9 mouse cellular contexts compared by ENCODE assay signal in genomic region chr6:84912434-84912833, GRCm38 (mm10).
DNase-seq lines count a peak whose midpoint lies in the region; ATAC-seq and TF ChIP-seq lines count a peak whose summit lies in the region.
"Had no signal": no experiment of that assay in that cellular context is flagged by ENCODE, and none has a peak within 500 bp of the region (broad histone marks: within the 10 kb centered on the region; RNA-seq: fewer than 3 reads in every experiment).

No protein-coding gene starts in this region.

- no peak overlapping the region for H3K9ac ChIP-seq in heart, postnatal 0 days (replicated peaks; ENCODE audit: low read depth, low read length)
- no peak overlapping the region for H3K9ac ChIP-seq in heart, embryonic 11.5 days (ENCODE audit: low read depth, low read length)
- H3K9ac ChIP-seq in neural tube, embryonic 11.5 days (ENCODE audit: low read length) = no peak overlapping the region
- H3K9ac ChIP-seq in neural tube, embryonic 15.5 days (replicated peaks) = no peak overlapping the region
- no peak overlapping the region for H3K9ac ChIP-seq in liver, postnatal 0 days (replicated peaks)
- H3K9ac ChIP-seq: neural tube, embryonic 13.5 days had no signal

- ATAC-seq in heart, postnatal 0 days (ENCODE audit: insufficient read depth, low read depth) = no peak
- no peak for ATAC-seq in heart, embryonic 11.5 days (replicated peaks; ENCODE audit: insufficient number of reproducible peaks, low FRiP score, low TSS enrichment)
- ATAC-seq in neural tube, embryonic 11.5 days (ENCODE audit: insufficient read depth, low FRiP score, low TSS enrichment) = no peak
- no peak for ATAC-seq in neural tube, embryonic 15.5 days (ENCODE audit: low FRiP score)
- ATAC-seq in liver, postnatal 0 days = no peak
- ATAC-seq in erythroblast, adult 5-6 weeks (replicated peaks; ENCODE audit: low FRiP score, poor library complexity, severe bottlenecking) = no peak

- no peaks in the 10 kb centered on the region for H3K27me3 ChIP-seq in heart, postnatal 0 days (ENCODE audit: control insufficient read depth, insufficient read depth, low read length)
- no peaks in the 10 kb centered on the region for H3K27me3 ChIP-seq in heart, embryonic 11.5 days (ENCODE audit: control insufficient read depth, insufficient read depth, low read length)
- no peaks in the 10 kb centered on the region for H3K27me3 ChIP-seq in neural tube, embryonic 11.5 days (ENCODE audit: control insufficient read depth, insufficient read depth, low read length)
- H3K27me3 ChIP-seq in neural tube, embryonic 15.5 days (replicated peaks) = no peaks in the 10 kb centered on the region
- no peaks in the 10 kb centered on the region for H3K27me3 ChIP-seq in liver, postnatal 0 days (ENCODE audit: insufficient read depth, low read length)
- H3K27me3 ChIP-seq: neural tube, embryonic 13.5 days had no signal

- no peaks in the 10 kb centered on the region for H3K36me3 ChIP-seq in heart, postnatal 0 days (replicated peaks; ENCODE audit: control insufficient read depth, insufficient read depth, low read length)
- H3K36me3 ChIP-seq in heart, embryonic 11.5 days (ENCODE audit: control insufficient read depth, insufficient read depth, low read length) = no peaks in the 10 kb centered on the region
- H3K36me3 ChIP-seq in neural tube, embryonic 11.5 days (ENCODE audit: control insufficient read depth, insufficient read depth, low read length) = no peaks in the 10 kb centered on the region
- no peaks in the 10 kb centered on the region for H3K36me3 ChIP-seq in neural tube, embryonic 15.5 days
- no peaks in the 10 kb centered on the region for H3K36me3 ChIP-seq in liver, postnatal 0 days (replicated peaks; ENCODE audit: insufficient read depth, low read length)
- H3K36me3 ChIP-seq: neural tube, embryonic 13.5 days had no signal

- DNase-seq in heart, postnatal 0 days (ENCODE audit: low spot score) = peak; percentile 59
- peak; percentile 14 for DNase-seq in neural tube, embryonic 11.5 days (ENCODE audit: low spot score)
- peak; percentile 44 for DNase-seq in c-Kit-positive CD71-positive TER-119-negative erythroid progenitor cells, embryonic 14.5 days (ENCODE audit: low read depth)
- DNase-seq in liver, postnatal 0 days = no peak
- no peak for DNase-seq in gastrocnemius, postnatal 4 days (ENCODE audit: low spot score in 2 of 2)

- no peaks in the 10 kb centered on the region for H3K4me1 ChIP-seq in heart, postnatal 0 days (ENCODE audit: control insufficient read depth, insufficient read depth)
- no peaks in the 10 kb centered on the region for H3K4me1 ChIP-seq in heart, embryonic 11.5 days (ENCODE audit: control insufficient read depth, insufficient read depth, low read length)
- H3K4me1 ChIP-seq in neural tube, embryonic 11.5 days (ENCODE audit: control insufficient read depth, insufficient read depth, low read length) = no peaks in the 10 kb centered on the region
- no peaks in the 10 kb centered on the region for H3K4me1 ChIP-seq in neural tube, embryonic 15.5 days
- H3K4me1 ChIP-seq in liver, postnatal 0 days (ENCODE audit: insufficient read depth) = no peaks in the 10 kb centered on the region
- H3K4me1 ChIP-seq: neural tube, embryonic 13.5 days had no signal

- TF ChIP-seq CTCF in heart, postnatal 0 days (IDR thresholded peaks at IDR 0.05; ENCODE audit: low read depth) = peak; percentile 75
- TF ChIP-seq CTCF in liver, postnatal 0 days (IDR thresholded peaks at IDR 0.05; ENCODE audit: low read depth) = peak; percentile 72

- no peak for TF ChIP-seq EP300 in heart, postnatal 0 days (IDR thresholded peaks at IDR 0.05; ENCODE audit: low read depth)
- no peak for TF ChIP-seq EP300 in liver, postnatal 0 days (IDR thresholded peaks at IDR 0.05; ENCODE audit: low read depth)

- no peak overlapping the region for H3K27ac ChIP-seq in heart, postnatal 0 days (ENCODE audit: low read depth)
- no peak overlapping the region for H3K27ac ChIP-seq in heart, embryonic 11.5 days (ENCODE audit: low read depth, low read length)
- H3K27ac ChIP-seq in neural tube, embryonic 11.5 days (ENCODE audit: low read depth, low read length) = no peak overlapping the region
- no peak overlapping the region for H3K27ac ChIP-seq in neural tube, embryonic 15.5 days (replicated peaks)
- no peak overlapping the region for H3K27ac ChIP-seq in liver, postnatal 0 days (ENCODE audit: low read depth)
- H3K27ac ChIP-seq: neural tube, embryonic 13.5 days had no signal

- H3K9me3 ChIP-seq in heart, postnatal 0 days (replicated peaks; ENCODE audit: control insufficient read depth, low read length) = no peaks in the 10 kb centered on the region
- no peaks in the 10 kb centered on the region for H3K9me3 ChIP-seq in heart, embryonic 11.5 days (replicated peaks; ENCODE audit: control insufficient read depth, low read length)
- no peaks in the 10 kb centered on the region for H3K9me3 ChIP-seq in neural tube, embryonic 11.5 days (ENCODE audit: control insufficient read depth, low read length)
- no peaks in the 10 kb centered on the region for H3K9me3 ChIP-seq in neural tube, embryonic 15.5 days (replicated peaks)
- H3K9me3 ChIP-seq in liver, postnatal 0 days (ENCODE audit: low read length) = no peaks in the 10 kb centered on the region
- H3K9me3 ChIP-seq: neural tube, embryonic 13.5 days had no signal

- no peak overlapping the region for H3K4me3 ChIP-seq in heart, postnatal 0 days (ENCODE audit: low read depth, low read length)
- H3K4me3 ChIP-seq in heart, embryonic 11.5 days (ENCODE audit: low read depth, low read length) = no peak overlapping the region
- H3K4me3 ChIP-seq in neural tube, embryonic 11.5 days (ENCODE audit: low read depth, low read length) = no peak overlapping the region
- H3K4me3 ChIP-seq in neural tube, embryonic 15.5 days (replicated peaks) = no peak overlapping the region
- H3K4me3 ChIP-seq in liver, postnatal 0 days (ENCODE audit: low read depth, low read length) = no peak overlapping the region
- H3K4me3 ChIP-seq: neural tube, embryonic 13.5 days had no signal

- H3K4me2 ChIP-seq in heart, postnatal 0 days (ENCODE audit: low read depth, low read length) = no peak overlapping the region
- no peak overlapping the region for H3K4me2 ChIP-seq in heart, embryonic 11.5 days
- no peak overlapping the region for H3K4me2 ChIP-seq in neural tube, embryonic 11.5 days (ENCODE audit: low read depth)
- H3K4me2 ChIP-seq in neural tube, embryonic 15.5 days = no peak overlapping the region
- H3K4me2 ChIP-seq in liver, postnatal 0 days (ENCODE audit: low read depth, low read length) = no peak overlapping the region
- H3K4me2 ChIP-seq: neural tube, embryonic 13.5 days had no signal

- 14% methylated on average over 2 of the region's 2 CpGs for WGBS in heart, postnatal 0 days
- WGBS in heart, embryonic 11.5 days (ENCODE audit: insufficient replicate concordance) = 10% methylated on average over 2 of the region's 2 CpGs
- 12% methylated on average over 2 of the region's 2 CpGs for WGBS in neural tube, embryonic 11.5 days
- WGBS in neural tube, embryonic 15.5 days = 4% methylated on average over 2 of the region's 2 CpGs
- 6% methylated on average over 2 of the region's 2 CpGs for WGBS in liver, postnatal 0 days (ENCODE audit: insufficient replicate concordance)

Comparison
In these comparisons a context has a peak if more than half of its experiments do, and no peak if none do; other contexts are left out.
1. DNase-seq: peak in heart, postnatal 0 days (single experiment), neural tube, embryonic 11.5 days (single experiment) and c-Kit-positive CD71-positive TER-119-negative erythroid progenitor cells, embryonic 14.5 days (single experiment); none in liver, postnatal 0 days (single experiment) and gastrocnemius, postnatal 4 days (0 of 2).